Comparison of ENCODE assay signal across 8 mouse cellular contexts in the genomic region with DNA sequence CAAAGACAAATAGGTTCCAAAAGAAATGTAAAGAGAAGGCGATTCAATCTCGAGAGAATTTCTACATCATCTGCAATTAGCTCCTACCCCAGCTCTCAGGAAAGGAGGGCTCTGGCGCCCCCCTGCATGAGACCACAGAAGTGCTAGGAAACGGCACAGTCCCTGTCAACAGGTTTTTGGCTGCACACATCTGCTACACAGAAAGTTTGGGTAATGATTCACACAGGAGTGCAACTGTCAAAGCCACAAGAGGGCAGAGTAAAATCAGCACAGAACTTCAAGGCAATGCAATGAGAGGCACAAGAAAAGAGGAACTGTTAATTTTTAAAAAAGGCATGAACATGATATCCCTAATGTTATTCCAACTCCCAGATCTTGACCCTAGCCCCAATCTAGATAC. TPM values are rescaled to one million over a fixed set of nuclear protein-coding genes. Genes with fewer than 3 reads are reported as not detected.
DNase-seq lines count a peak whose midpoint lies in the region; ATAC-seq and TF ChIP-seq lines count a peak whose summit lies in the region.

No protein-coding gene starts in this region.

- no peak for TF ChIP-seq EP300 in liver, embryonic 14.5 days (IDR thresholded peaks at IDR 0.05; ENCODE audit: low read depth)

- no peak overlapping the region for H3K4me3 ChIP-seq in liver, embryonic 14.5 days (ENCODE audit: insufficient read depth in 1 of 2, low read depth in 2 of 2, low read length in 2 of 2)

- WGBS in liver, embryonic 14.5 days (ENCODE audit: insufficient replicate concordance): 49% methylated on average over 4 of the region's 4 CpGs

- TF ChIP-seq CTCF in liver, embryonic 14.5 days (IDR thresholded peaks at IDR 0.05; ENCODE audit: low read depth): peak; percentile 50

- H3K4me2 ChIP-seq in liver, embryonic 14.5 days (ENCODE audit: low read depth): no peak overlapping the region

- H3K4me1 ChIP-seq in liver, embryonic 14.5 days (replicated peaks; ENCODE audit: control insufficient read depth in 2 of 2, insufficient read depth in 2 of 2, low read length in 1 of 2): no peaks in the 10 kb centered on the region

- H3K36me3 ChIP-seq in liver, embryonic 14.5 days (replicated peaks; ENCODE audit: control insufficient read depth, insufficient read depth, low read depth): no peaks in the 10 kb centered on the region; the same call in none of the 2 replicates

- no peaks in the 10 kb centered on the region for H3K9me3 ChIP-seq in liver, embryonic 14.5 days (ENCODE audit: control insufficient read depth, low read length)

- no peak overlapping the region for H3K9ac ChIP-seq in liver, embryonic 14.5 days (replicated peaks)

- ATAC-seq in liver, embryonic 14.5 days (ENCODE audit: insufficient read depth): no peak
- ATAC-seq in monocyte, adult 5-6 weeks (replicated peaks; ENCODE audit: insufficient number of reproducible peaks, low FRiP score, low TSS enrichment, poor library complexity, severe bottlenecking): no peak

- no peak overlapping the region for H3K27ac ChIP-seq in liver, embryonic 14.5 days

- DNase-seq in adrenal gland, adult (ENCODE audit: inconsistent age in 2 of 2, low spot score in 1 of 2): peak; percentile 32 to 71
- no peak for DNase-seq in adrenal gland, adult 18-20 months (ENCODE audit: low spot score in 2 of 2)
- DNase-seq in kidney, adult 18-20 months: peak; percentile 23
- no peak for DNase-seq in kidney, adult 11 months
- DNase-seq in B cell, adult 2 months: peak; percentile 24 to 35
- DNase-seq in embryo, embryonic 11 days: peak; percentile 23
- no peak for DNase-seq in liver, embryonic 14.5 days (ENCODE audit: low read depth in 3 of 3, low spot score in 3 of 3)

- no peaks in the 10 kb centered on the region for H3K27me3 ChIP-seq in liver, embryonic 14.5 days (ENCODE audit: control insufficient read depth, insufficient read depth, low read length)

RNA-seq across cellular contexts. Expression of a gene that starts 27.8 kb away (rescaled TPM):
- total RNA-seq in adrenal gland, adult 18-20 months (2021): 100 to 1,000 TPM; 278 to 331 TPM
- polyA plus RNA-seq in liver, embryonic 14.5 days (2012; rRNA removed): 116 and 152 TPM in 2 replicates
- 179 and 181 TPM in 2 replicates for polyA plus RNA-seq in liver, embryonic 14.5 days (2014; fragmentation: Nextera tagmentation; extraction: Ambion mirVana)
- total RNA-seq in monocyte, adult 5-6 weeks (2017): 165 to 226 TPM (median 206 TPM) in 3 replicates

Comparison
In these comparisons a context has a peak if more than half of its experiments do, and no peak if none do; other contexts are left out.
1. DNase-seq: peak in adrenal gland, adult (2 of 2), kidney, adult 18-20 months (single experiment), B cell, adult 2 months (2 of 2) and embryo, embryonic 11 days (single experiment); none in adrenal gland, adult 18-20 months (0 of 2), kidney, adult 11 months (single experiment) and liver, embryonic 14.5 days (0 of 3).